Comparison of ENCODE assay signal across 15 mouse cellular contexts in the genomic region with DNA sequence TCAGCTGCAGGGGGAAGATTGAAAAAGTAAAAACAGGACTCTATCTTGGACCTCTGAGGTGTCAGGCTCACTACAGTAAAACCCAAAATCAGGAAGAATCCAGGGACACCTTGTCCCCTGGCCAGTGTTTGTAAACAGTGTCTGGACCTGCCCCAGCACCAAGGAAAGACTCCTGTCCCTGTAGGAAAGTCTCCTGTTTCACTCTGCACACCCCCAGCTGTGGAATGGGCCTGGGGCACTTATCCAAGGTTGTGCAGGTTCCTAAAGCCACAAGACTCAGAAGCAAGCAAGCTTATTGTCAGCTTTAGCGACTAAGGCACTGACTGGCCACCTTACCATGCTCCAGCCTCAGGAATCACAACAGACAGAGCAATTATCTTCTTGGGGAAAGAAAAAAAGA. TPM values are rescaled to one million over a fixed set of nuclear protein-coding genes. Genes with fewer than 3 reads are reported as not detected.
"Had no signal": no experiment of that assay in that cellular context is flagged by ENCODE, and none has a peak within 500 bp of the region (broad histone marks: within the 10 kb centered on the region; RNA-seq: fewer than 3 reads in every experiment).

No protein-coding gene starts in this region.

- ATAC-seq: intestine, embryonic 15.5 days; liver, postnatal 0 days; midbrain, embryonic 13.5 days had no signal

- H3K9me3 ChIP-seq: intestine, embryonic 15.5 days; limb, embryonic 12.5 days; liver, embryonic 13.5 days; lung, embryonic 15.5 days; midbrain, embryonic 13.5 days; neural tube, embryonic 15.5 days had no signal

- H3K4me3 ChIP-seq: intestine, embryonic 15.5 days; layer of hippocampus, adult 2 months; limb, embryonic 12.5 days; liver, embryonic 13.5 days; lung, embryonic 15.5 days; midbrain, embryonic 13.5 days; myocyte; neural tube, embryonic 15.5 days had no signal

- H3K27me3 ChIP-seq: intestine, embryonic 15.5 days; limb, embryonic 12.5 days; liver, embryonic 13.5 days; lung, embryonic 15.5 days; midbrain, embryonic 13.5 days; neural tube, embryonic 15.5 days had no signal

- H3K9ac ChIP-seq: intestine, embryonic 15.5 days; limb, embryonic 12.5 days; liver, embryonic 13.5 days; liver, postnatal 0 days; lung, embryonic 15.5 days; midbrain, embryonic 13.5 days; neural tube, embryonic 15.5 days had no signal

- H3K27ac ChIP-seq: intestine, embryonic 15.5 days; kidney, postnatal 0 days; layer of hippocampus, adult 2 months; limb, embryonic 12.5 days; liver, embryonic 13.5 days; lung, embryonic 15.5 days; midbrain, embryonic 13.5 days; neural tube, embryonic 15.5 days had no signal

- DNase-seq: liver; liver, embryonic 13.5 days; liver, postnatal 0 days; right cerebral cortex, adult 18-20 months; right cerebral cortex, postnatal 25 days; thymus, postnatal 36 days had no signal

- H3K4me2 ChIP-seq: intestine, embryonic 15.5 days; limb, embryonic 12.5 days; liver, embryonic 13.5 days; lung, embryonic 15.5 days; midbrain, embryonic 13.5 days; neural tube, embryonic 15.5 days had no signal

- H3K4me1 ChIP-seq: intestine, embryonic 15.5 days; liver, embryonic 13.5 days; lung, embryonic 15.5 days; midbrain, embryonic 13.5 days; neural tube, embryonic 15.5 days had no signal

- H3K36me3 ChIP-seq: intestine, embryonic 15.5 days; limb, embryonic 12.5 days; liver, embryonic 13.5 days; lung, embryonic 15.5 days; midbrain, embryonic 13.5 days; neural tube, embryonic 15.5 days had no signal

RNA-seq across cellular contexts. Expression of gene Ptgfr, which starts 13.2 kb away (rescaled TPM):
- total RNA-seq: megakaryocyte-erythroid progenitor cell, adult 5-6 weeks had no signal
- polyA plus RNA-seq: liver, postnatal 0 days had no signal
